Mouse (Mus musculus): ENCODE data around the gene Lsm2. TPM values are rescaled to one million over a fixed set of nuclear protein-coding genes. Genes with fewer than 3 reads are reported as not detected.

Gene Lsm2
- polyA plus RNA-seq (2017; shearing (Covaris generic)): 100 to 1,000 TPM in 1 of 2 experiments, 10 to 100 TPM in 1; 80.1 to 110 TPM

GRCm38 (mm10) chr17:34981690-34982180 lies at the start of gene Lsm2:
TSS of gene Lsm2 (plus strand) at chr17:34981862.

GRCm38 (mm10) chr17:34959130-34959778 lies 22.4 kb upstream of the Lsm2 start, which contains the start of gene Hspa1b:
TSS of gene Hspa1b (minus strand) at chr17:34959238.

GRCm38 (mm10) chr17:34969822-34970221 lies 11.8 kb upstream of the Lsm2 start, which contains the start of gene Gm20481:
TSS of gene Gm20481 (plus strand) at chr17:34969912.

GRCm38 (mm10) chr17:34972069-34972749 lies 9.5 kb upstream of the Lsm2 start, which contains the start of the genes Hspa1a and Hspa1l:
TSS of gene Hspa1a (minus strand) at chr17:34972156.
TSS of gene Hspa1l (plus strand) at chr17:34972703.

GRCm38 (mm10) chr17:35000717-35001451 lies 19.2 kb downstream of the Lsm2 start, which contains the start of gene Vars:
TSS of gene Vars (plus strand) at chr17:35000987.

GRCm38 (mm10) chr17:35016376-35016775 lies 34.7 kb downstream of the Lsm2 start, which contains the start of gene Vwa7:
TSS of gene Vwa7 (plus strand) at chr17:35016579.

GRCm38 (mm10) chr17:35027277-35028068 lies 45.8 kb downstream of the Lsm2 start, which contains the start of gene Sapcd1:
TSS of gene Sapcd1 (minus strand) at chr17:35028016.

Other genes starting within 250 kb of the Lsm2 start
- gene C4b, start 238.0 kb upstream of the Lsm2 start, polyA plus RNA-seq (2017; shearing (Covaris generic)): 1 to 10 TPM in 1 of 2 experiments, under 1 TPM in 1; 0.16 to 4.8 TPM
- not detected for gene Cyp21a1, start 177.3 kb upstream of the Lsm2 start, polyA plus RNA-seq (2017; shearing (Covaris generic))
- gene Stk19, start 144.9 kb upstream of the Lsm2 start, polyA plus RNA-seq (2017; shearing (Covaris generic)): 10 to 100 TPM; 29.4 to 36.0 TPM
- 10 to 100 TPM; 63.2 to 66.7 TPM for gene Dxo, start 144.8 kb upstream of the Lsm2 start, polyA plus RNA-seq (2017; shearing (Covaris generic))
- 100 to 1,000 TPM; 103 to 142 TPM for gene Skiv2l, start 131.7 kb upstream of the Lsm2 start, polyA plus RNA-seq (2017; shearing (Covaris generic))
- gene Nelfe, start 131.5 kb upstream of the Lsm2 start, polyA plus RNA-seq (2017; shearing (Covaris generic)): 10 to 100 TPM; 48.2 to 64.7 TPM
- gene Cfb, start 119.3 kb upstream of the Lsm2 start, polyA plus RNA-seq (2017; shearing (Covaris generic)): under 1 TPM; 0.40 to 0.65 TPM
- under 1 TPM; 0.27 to 0.39 TPM for gene Zbtb12, start 102.4 kb upstream of the Lsm2 start, polyA plus RNA-seq (2017; shearing (Covaris generic))
- gene Gm20547, start 99.8 kb upstream of the Lsm2 start, polyA plus RNA-seq (2017; shearing (Covaris generic)): not detected
- gene C2, start 83.6 kb upstream of the Lsm2 start, polyA plus RNA-seq (2017; shearing (Covaris generic)): 1 to 10 TPM; 1.6 to 3.3 TPM
- 10 to 100 TPM; 65.4 to 83.5 TPM for gene Ehmt2, start 83.4 kb upstream of the Lsm2 start, polyA plus RNA-seq (2017; shearing (Covaris generic))
- gene Slc44a4, start 67.4 kb upstream of the Lsm2 start, polyA plus RNA-seq (2017; shearing (Covaris generic)): under 1 TPM in 1 of 2 experiments, not detected in 1; 0.21 TPM
- 10 to 100 TPM; 78.7 to 95.7 TPM for gene Neu1, start 50.6 kb upstream of the Lsm2 start, polyA plus RNA-seq (2017; shearing (Covaris generic))
- gene Hspa1b, start 22.6 kb upstream of the Lsm2 start, polyA plus RNA-seq (2017; shearing (Covaris generic)): 100 to 1,000 TPM; 378 to 903 TPM
- gene Gm20481, start 11.9 kb upstream of the Lsm2 start, polyA plus RNA-seq (2017; shearing (Covaris generic)): 10 to 100 TPM; 13.3 to 18.6 TPM
- 100 to 1,000 TPM in 1 of 2 experiments, 10 to 100 TPM in 1; 84.0 to 191 TPM for gene Hspa1a, start 9.7 kb upstream of the Lsm2 start, polyA plus RNA-seq (2017; shearing (Covaris generic))
- under 1 TPM; 0.10 to 0.73 TPM for gene Hspa1l, start 9.2 kb upstream of the Lsm2 start, polyA plus RNA-seq (2017; shearing (Covaris generic))
- 100 to 1,000 TPM; 201 to 211 TPM for gene Vars, start 19.1 kb downstream of the Lsm2 start, polyA plus RNA-seq (2017; shearing (Covaris generic))
- under 1 TPM; 0.07 to 0.34 TPM for gene Vwa7, start 34.7 kb downstream of the Lsm2 start, polyA plus RNA-seq (2017; shearing (Covaris generic))
- 1 to 10 TPM; 1.5 to 2.5 TPM for gene Sapcd1, start 46.2 kb downstream of the Lsm2 start, polyA plus RNA-seq (2017; shearing (Covaris generic))
- gene Msh5, start 64.9 kb downstream of the Lsm2 start, polyA plus RNA-seq (2017; shearing (Covaris generic)): 1 to 10 TPM; 2.9 to 3.2 TPM
- gene Clic1, start 68.1 kb downstream of the Lsm2 start, polyA plus RNA-seq (2017; shearing (Covaris generic)): 100 to 1,000 TPM; 533 to 549 TPM
- 1 to 10 TPM in 1 of 2 experiments, under 1 TPM in 1; 0.98 to 2.2 TPM for gene Ddah2, start 77.2 kb downstream of the Lsm2 start, polyA plus RNA-seq (2017; shearing (Covaris generic))
- gene Ly6g6c, start 83.5 kb downstream of the Lsm2 start, polyA plus RNA-seq (2017; shearing (Covaris generic)): 1 to 10 TPM in 1 of 2 experiments, not detected in 1; 2.0 TPM
- under 1 TPM; 0.11 to 0.16 TPM for gene Mpig6b, start 84.3 kb downstream of the Lsm2 start, polyA plus RNA-seq (2017; shearing (Covaris generic))
- not detected for gene Ly6g6e, start 95.0 kb downstream of the Lsm2 start, polyA plus RNA-seq (2017; shearing (Covaris generic))
- gene Ly6g6d, start 96.2 kb downstream of the Lsm2 start, polyA plus RNA-seq (2017; shearing (Covaris generic)): under 1 TPM in 1 of 2 experiments, not detected in 1; 0.60 TPM
- gene Ly6g6f, start 103.7 kb downstream of the Lsm2 start, polyA plus RNA-seq (2017; shearing (Covaris generic)): not detected
- 10 to 100 TPM; 73.9 to 82.7 TPM for gene Abhd16a, start 107.4 kb downstream of the Lsm2 start, polyA plus RNA-seq (2017; shearing (Covaris generic))
- gene Ly6g5c, start 126.4 kb downstream of the Lsm2 start, polyA plus RNA-seq (2017; shearing (Covaris generic)): not detected
- gene Ly6g5b, start 133.6 kb downstream of the Lsm2 start, polyA plus RNA-seq (2017; shearing (Covaris generic)): 1 to 10 TPM in 1 of 2 experiments, under 1 TPM in 1; 0.90 to 3.6 TPM
- 10 to 100 TPM; 54.2 to 60.6 TPM for gene Gpank1, start 139.6 kb downstream of the Lsm2 start, polyA plus RNA-seq (2017; shearing (Covaris generic))
- gene Csnk2b, start 140.2 kb downstream of the Lsm2 start, polyA plus RNA-seq (2017; shearing (Covaris generic)): 100 to 1,000 TPM; 238 to 275 TPM
- gene D17H6S53E, start 144.5 kb downstream of the Lsm2 start, polyA plus RNA-seq (2017; shearing (Covaris generic)): 1 to 10 TPM; 1.9 to 3.0 TPM
- 1 to 10 TPM in 1 of 2 experiments, not detected in 1; 2.6 TPM for gene Apom, start 150.2 kb downstream of the Lsm2 start, polyA plus RNA-seq (2017; shearing (Covaris generic))
- 10 to 100 TPM; 50.0 to 63.9 TPM for gene Bag6, start 153.3 kb downstream of the Lsm2 start, polyA plus RNA-seq (2017; shearing (Covaris generic))
- 10 to 100 TPM; 24.6 to 25.6 TPM for gene Prrc2a, start 183.0 kb downstream of the Lsm2 start, polyA plus RNA-seq (2017; shearing (Covaris generic))
- 1 to 10 TPM; 1.9 to 8.1 TPM for gene Aif1, start 194.2 kb downstream of the Lsm2 start, polyA plus RNA-seq (2017; shearing (Covaris generic))
- gene Lst1, start 206.6 kb downstream of the Lsm2 start, polyA plus RNA-seq (2017; shearing (Covaris generic)): 1 to 10 TPM; 5.7 to 8.4 TPM
- 1,000 to 10,000 TPM; 1,692 to 1,979 TPM for gene Ltb, start 212.6 kb downstream of the Lsm2 start, polyA plus RNA-seq (2017; shearing (Covaris generic))
- gene Tnf, start 220.1 kb downstream of the Lsm2 start, polyA plus RNA-seq (2017; shearing (Covaris generic)): 10 to 100 TPM; 34.2 to 54.8 TPM
- gene Lta, start 223.5 kb downstream of the Lsm2 start, polyA plus RNA-seq (2017; shearing (Covaris generic)): 100 to 1,000 TPM in 1 of 2 experiments, 10 to 100 TPM in 1; 56.6 to 152 TPM
- not detected for gene Gm16181, start 239.0 kb downstream of the Lsm2 start, polyA plus RNA-seq (2017; shearing (Covaris generic))